Mouse (Mus musculus): ENCODE results near the gene Tbc1d17. TPM values are rescaled to one million over a fixed set of nuclear protein-coding genes. Genes with fewer than 3 reads are reported as not detected.

Tbc1d17 gene
- total and polyA plus RNA-seq, 2 experiments = 20.2 to 91.6 TPM

- no peak overlapping the region for H3K9ac ChIP-seq (ENCODE audit: low read depth, low read length)
- WGBS = 92% methylated on average over 1 of the region's 1 CpGs
- TF ChIP-seq POLR2A (IDR thresholded peaks at IDR 0.05; ENCODE audit: extremely low read depth, insufficient read depth, low read length) = no peak
- no peak for TF ChIP-seq CTCF (IDR thresholded peaks at IDR 0.05; ENCODE audit: low read depth, low read length)
- H3K36me3 ChIP-seq (ENCODE audit: control insufficient read depth, insufficient read depth, low read length) = peaks cover 4% of the 10 kb centered on the region; the same call in 1 of the 2 replicates
- DNase-seq (ENCODE audit: extremely low read depth, low read depth, low spot score) = no peak
- H3K27ac ChIP-seq (replicated peaks; ENCODE audit: insufficient read depth, low read depth, low read length) = no peak overlapping the region
- no peak overlapping the region for H3K4me3 ChIP-seq (ENCODE audit: insufficient read depth, low read depth, low read length)
- H3K4me1 ChIP-seq (ENCODE audit: control insufficient read depth, insufficient read depth, low read length) = no peaks in the 10 kb centered on the region; the same call in 1 of the 2 replicates
- no peaks in the 10 kb centered on the region; the same call in 1 of the 2 replicates for H3K79me2 ChIP-seq (ENCODE audit: control insufficient read depth, insufficient read depth, low read length)
- no peaks in the 10 kb centered on the region for H3K27me3 ChIP-seq (ENCODE audit: control insufficient read depth, insufficient read depth, low read length)
Measured at GRCm38 (mm10) chr7:44835373-44836015, 13.4 kb downstream of the Tbc1d17 start.

DNA sequence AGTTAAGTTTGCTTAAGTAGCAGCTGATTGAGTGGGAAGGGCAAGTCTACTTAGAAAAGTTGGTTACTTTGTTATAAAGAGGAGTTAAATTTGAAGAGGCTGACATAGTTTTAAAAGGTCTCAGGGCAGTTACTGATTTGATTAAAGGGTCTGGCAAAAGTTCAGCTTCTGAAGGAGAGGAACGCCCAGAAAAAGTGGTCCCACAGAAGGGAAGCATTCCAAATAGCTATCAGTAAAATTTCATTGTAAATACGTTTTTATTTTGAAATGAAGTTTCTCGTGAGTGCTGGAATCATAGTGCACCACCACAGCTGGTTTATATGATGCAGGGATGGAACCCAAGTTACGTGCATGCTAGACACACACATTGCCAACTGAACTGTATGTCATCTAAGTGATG is 16.1 kb downstream of the Tbc1d17 start:
- H3K36me3 ChIP-seq (ENCODE audit: control insufficient read depth, insufficient read depth, low read length) = peaks cover 11% of the 10 kb centered on the region; the same call in 1 of the 2 replicates
- no peak for DNase-seq (ENCODE audit: extremely low read depth, low read depth, low spot score)
- peaks cover 18% of the 10 kb centered on the region for H3K79me2 ChIP-seq (ENCODE audit: control insufficient read depth, insufficient read depth, low read length)
- no peaks in the 10 kb centered on the region for H3K27me3 ChIP-seq (ENCODE audit: control insufficient read depth, insufficient read depth, low read length)
- 82% methylated on average over 4 of the region's 4 CpGs for WGBS
- no peak overlapping the region for H3K4me3 ChIP-seq (ENCODE audit: insufficient read depth, low read depth, low read length)
- TF ChIP-seq POLR2A (IDR thresholded peaks at IDR 0.05; ENCODE audit: extremely low read depth, insufficient read depth, low read length) = no peak
- TF ChIP-seq CTCF (IDR thresholded peaks at IDR 0.05; ENCODE audit: low read depth, low read length) = no peak
- no peak overlapping the region for H3K27ac ChIP-seq (replicated peaks; ENCODE audit: insufficient read depth, low read depth, low read length)
- H3K4me1 ChIP-seq (ENCODE audit: control insufficient read depth, insufficient read depth, low read length) = no peaks in the 10 kb centered on the region; the same call in 1 of the 2 replicates
- H3K9ac ChIP-seq (ENCODE audit: low read depth, low read length) = no peak overlapping the region

DNA sequence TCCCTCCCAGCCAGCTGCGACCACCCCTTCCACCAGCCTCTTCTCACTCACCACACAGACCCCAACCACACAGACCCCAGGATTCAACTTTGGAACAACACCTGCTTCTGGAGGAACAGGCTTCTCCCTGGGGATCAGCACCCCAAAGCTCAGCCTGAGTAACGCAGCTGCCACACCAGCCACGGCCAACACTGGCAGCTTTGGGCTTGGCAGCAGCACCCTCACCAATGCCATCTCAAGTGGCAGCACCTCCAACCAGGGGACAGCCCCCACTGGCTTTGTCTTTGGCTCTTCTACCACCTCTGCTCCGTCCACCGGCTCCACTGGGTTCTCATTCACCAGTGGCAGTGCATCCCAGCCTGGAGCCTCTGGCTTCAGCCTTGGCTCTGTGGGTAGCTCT is 20.2 kb downstream of the Tbc1d17 start:
- DNase-seq (ENCODE audit: extremely low read depth, low read depth, low spot score) = no peak
- TF ChIP-seq CTCF (IDR thresholded peaks at IDR 0.05; ENCODE audit: low read depth, low read length) = no peak
- TF ChIP-seq POLR2A (IDR thresholded peaks at IDR 0.05; ENCODE audit: extremely low read depth, insufficient read depth, low read length) = no peak
- H3K36me3 ChIP-seq (ENCODE audit: control insufficient read depth, insufficient read depth, low read length) = peaks cover 11% of the 10 kb centered on the region; the same call in 1 of the 2 replicates
- no peaks in the 10 kb centered on the region for H3K27me3 ChIP-seq (ENCODE audit: control insufficient read depth, insufficient read depth, low read length)
- no peaks in the 10 kb centered on the region; the same call in 1 of the 2 replicates for H3K4me1 ChIP-seq (ENCODE audit: control insufficient read depth, insufficient read depth, low read length)
- H3K27ac ChIP-seq (replicated peaks; ENCODE audit: insufficient read depth, low read depth, low read length) = no peak overlapping the region
- peaks cover 51% of the 10 kb centered on the region for H3K79me2 ChIP-seq (ENCODE audit: control insufficient read depth, insufficient read depth, low read length)
- no peak overlapping the region for H3K9ac ChIP-seq (ENCODE audit: low read depth, low read length)
- H3K4me3 ChIP-seq (ENCODE audit: insufficient read depth, low read depth, low read length) = no peak overlapping the region
- 89% methylated on average over 5 of the region's 5 CpGs for WGBS

GRCm38 (mm10) chr7:44826771-44827170 is 22.1 kb downstream of the Tbc1d17 start:
- Histone ChIP-seq H3K27me3 (ENCODE audit: control insufficient read depth, insufficient read depth, low read length) (no peaks in the 10 kb centered on the region), H3K36me3 (ENCODE audit: control insufficient read depth, insufficient read depth, low read length) (peaks cover 11% of the 10 kb centered on the region; the same call in 1 of the 2 replicates), H3K79me2 (ENCODE audit: control insufficient read depth, insufficient read depth, low read length) (peaks cover 64% of the 10 kb centered on the region), H3K4me1 (ENCODE audit: control insufficient read depth, insufficient read depth, low read length) (no peaks in the 10 kb centered on the region), H3K27ac (replicated peaks; ENCODE audit: insufficient read depth, low read depth, low read length) (no peak overlapping the region), H3K9ac (ENCODE audit: low read depth, low read length) (no peak overlapping the region), H3K4me3 (ENCODE audit: insufficient read depth, low read depth, low read length) (no peak overlapping the region)
- WGBS = 82% methylated on average over 3 of the region's 3 CpGs
- DNase-seq (ENCODE audit: extremely low read depth, low read depth, low spot score) = no peak
- TF ChIP-seq POLR2A (IDR thresholded peaks at IDR 0.05; ENCODE audit: extremely low read depth, insufficient read depth, low read length) = no peak
- no peak for TF ChIP-seq CTCF (IDR thresholded peaks at IDR 0.05; ENCODE audit: low read depth, low read length)

DNA sequence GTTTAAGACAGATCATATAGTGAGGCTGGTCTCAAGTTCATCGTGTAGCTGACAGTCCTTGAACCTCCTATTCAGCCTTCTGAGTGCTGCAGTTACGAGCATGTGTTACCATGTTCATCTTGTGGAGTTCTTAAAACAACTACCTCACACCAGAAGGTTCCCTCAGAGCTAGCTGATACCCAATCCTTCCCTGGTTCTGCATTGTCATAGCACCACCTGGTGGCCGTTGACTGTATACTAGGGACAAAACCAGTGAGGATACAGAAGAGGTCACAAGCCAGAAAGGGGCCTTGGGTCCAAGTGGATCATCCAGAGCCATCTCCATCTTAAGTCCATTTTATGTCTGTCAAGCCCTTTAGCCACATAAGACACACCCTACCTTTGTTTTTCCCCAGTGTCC is 24.0 kb downstream of the Tbc1d17 start:
- Histone ChIP-seq H3K79me2 (ENCODE audit: control insufficient read depth, insufficient read depth, low read length) (peaks cover 78% of the 10 kb centered on the region), H3K36me3 (ENCODE audit: control insufficient read depth, insufficient read depth, low read length) (peaks cover 5% of the 10 kb centered on the region; the same call in 1 of the 2 replicates), H3K9ac (ENCODE audit: low read depth, low read length) (no peak overlapping the region), H3K27ac (replicated peaks; ENCODE audit: insufficient read depth, low read depth, low read length) (no peak overlapping the region), H3K27me3 (ENCODE audit: control insufficient read depth, insufficient read depth, low read length) (no peaks in the 10 kb centered on the region), H3K4me1 (ENCODE audit: control insufficient read depth, insufficient read depth, low read length) (peaks cover 10% of the 10 kb centered on the region), H3K4me3 (ENCODE audit: insufficient read depth, low read depth, low read length) (no peak overlapping the region)
- 21% methylated on average over 3 of the region's 3 CpGs for WGBS
- DNase-seq (ENCODE audit: extremely low read depth, low read depth, low spot score) = peak; percentile 56
- TF ChIP-seq POLR2A (IDR thresholded peaks at IDR 0.05; ENCODE audit: extremely low read depth, insufficient read depth, low read length) (no peak), CTCF (IDR thresholded peaks at IDR 0.05; ENCODE audit: low read depth, low read length) (peak; percentile 68)

- 53% methylated on average over 7 of the region's 7 CpGs for WGBS
- Histone ChIP-seq H3K36me3 (ENCODE audit: control insufficient read depth, insufficient read depth, low read length) (peaks cover under 1% of the 10 kb centered on the region; the same call in 1 of the 2 replicates), H3K9ac (ENCODE audit: low read depth, low read length) (no peak overlapping the region), H3K79me2 (ENCODE audit: control insufficient read depth, insufficient read depth, low read length) (peaks cover 64% of the 10 kb centered on the region), H3K27me3 (ENCODE audit: control insufficient read depth, insufficient read depth, low read length) (no peaks in the 10 kb centered on the region), H3K4me1 (ENCODE audit: control insufficient read depth, insufficient read depth, low read length) (peaks cover 17% of the 10 kb centered on the region), H3K4me3 (ENCODE audit: insufficient read depth, low read depth, low read length) (no peak overlapping the region), H3K27ac (replicated peaks; ENCODE audit: insufficient read depth, low read depth, low read length) (no peak overlapping the region)
- no peak for DNase-seq (ENCODE audit: extremely low read depth, low read depth, low spot score)
- TF ChIP-seq POLR2A (IDR thresholded peaks at IDR 0.05; ENCODE audit: extremely low read depth, insufficient read depth, low read length) = no peak
- no peak for TF ChIP-seq CTCF (IDR thresholded peaks at IDR 0.05; ENCODE audit: low read depth, low read length)
Measured at GRCm38 (mm10) chr7:44823409-44823808, 25.5 kb downstream of the Tbc1d17 start.

All from liver, adult 2 months (tissue).